Mouse (Mus musculus): Measurements from ENCODE around the gene Gm4631. TPM values are rescaled to one million over a fixed set of nuclear protein-coding genes. Genes with fewer than 3 reads are reported as not detected.
"Not testable (repeated sequence)": the region's sequence is repeated elsewhere in the genome, so short reads cannot be mapped to it uniquely, and the experiment has no call there.

The Gm4631 gene
- 10 to 100 TPM; 36.0 to 52.4 TPM for total RNA-seq (2021)
- 0.27 and 0.29 TPM in 2 replicates for polyA plus RNA-seq (2012; rRNA removed)
- long read RNA-seq: 0 reads

DNA sequence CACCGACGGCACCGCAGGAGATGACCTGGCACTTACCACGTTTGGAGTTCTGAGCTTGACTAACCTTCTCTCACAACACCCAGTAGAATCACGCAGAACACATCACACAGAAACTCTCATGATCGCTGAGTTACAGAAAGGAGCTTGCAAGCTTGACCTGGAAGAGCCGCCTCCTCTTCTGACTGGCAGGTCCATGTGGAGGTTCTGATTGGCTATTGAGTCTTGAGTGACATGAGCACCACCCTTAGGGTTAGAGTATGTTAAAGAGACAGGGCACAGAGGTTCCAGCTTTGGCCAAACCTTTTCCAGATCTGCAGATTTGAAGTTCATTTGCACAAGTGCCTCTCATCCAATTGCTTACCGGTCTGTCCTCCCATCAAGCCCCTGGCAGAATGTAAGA, at the start of gene Gm4631:
Gm4631 (minus strand) TSS at position 101 of the 400 bp plus-strand sequence.
- DNase-seq: not testable (repeated sequence)

DNA sequence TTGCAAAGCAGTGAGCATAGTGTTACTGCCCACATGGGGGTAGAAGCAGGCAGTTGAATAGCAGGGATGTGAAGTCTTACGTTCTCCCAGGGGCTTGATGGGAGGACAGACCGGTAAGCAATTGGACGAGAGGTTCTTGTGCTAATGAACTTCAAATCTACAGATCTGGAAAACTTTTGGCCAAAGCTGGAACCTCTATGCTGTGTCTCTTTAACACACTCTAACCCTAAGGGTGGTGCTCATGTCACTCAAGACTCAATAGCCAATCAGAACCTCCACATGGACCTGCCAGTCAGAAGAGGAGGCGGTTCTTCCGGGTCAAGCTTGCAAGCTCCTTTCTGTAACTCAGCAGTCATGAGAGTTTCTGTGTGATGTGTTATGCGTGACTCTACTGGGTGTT, 34.1 kb upstream of the Gm4631 start, which contains the start of gene Zfp968:
Zfp968 (plus strand) TSS at position 301 of the 400 bp plus-strand sequence.
- DNase-seq: not testable (repeated sequence)

DNA sequence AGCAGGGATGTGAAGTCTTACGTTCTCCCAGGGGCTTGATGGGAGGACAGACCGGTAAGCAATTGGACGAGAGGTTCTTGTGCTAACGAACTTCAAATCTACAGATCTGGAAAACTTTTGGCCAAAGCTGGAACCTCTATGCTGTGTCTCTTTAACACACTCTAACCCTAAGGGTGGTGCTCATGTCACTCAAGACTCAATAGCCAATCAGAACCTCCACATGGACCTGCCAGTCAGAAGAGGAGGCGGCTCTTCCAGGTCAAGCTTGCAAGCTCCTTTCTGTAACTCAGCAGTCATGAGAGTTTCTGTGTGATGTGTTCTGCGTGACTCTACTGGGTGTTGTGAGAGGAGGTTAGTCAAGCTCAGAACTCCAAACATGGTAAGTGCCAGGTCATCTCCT, 63.2 kb downstream of the Gm4631 start, which contains the start of gene Gm14440:
Gm14440 (plus strand) TSS at position 301 of the 400 bp plus-strand sequence.
- DNase-seq: not testable (repeated sequence)

Other genes starting within 250 kb of the Gm4631 start
- gene Gm14399, start 196.2 kb downstream of the Gm4631 start, total RNA-seq (2021): 10 to 100 TPM; 15.1 to 20.4 TPM
- not detected in 2 replicates for gene Gm14399, start 196.2 kb downstream of the Gm4631 start, polyA plus RNA-seq (2012; rRNA removed)
- 1 to 10 TPM; 1.8 to 2.2 TPM for gene Gm14443, start 162.3 kb downstream of the Gm4631 start, total RNA-seq (2021)
- gene Gm14443, start 162.3 kb downstream of the Gm4631 start, polyA plus RNA-seq (2012; rRNA removed): 0.21 TPM in 1 of 2 replicates, not detected in the other
- 10 to 100 TPM; 55.6 to 71.5 TPM for gene Gm14391, start 131.3 kb downstream of the Gm4631 start, total RNA-seq (2021)
- gene Gm14391, start 131.3 kb downstream of the Gm4631 start, polyA plus RNA-seq (2012; rRNA removed): 1.0 and 1.4 TPM in 2 replicates
- gene Gm14440, start 63.1 kb downstream of the Gm4631 start, total RNA-seq (2021): 10 to 100 TPM in 1 of 2 experiments, 1 to 10 TPM in 1; 7.0 to 10.6 TPM
- gene Gm14440, start 63.1 kb downstream of the Gm4631 start, polyA plus RNA-seq (2012; rRNA removed): not detected in 2 replicates
- gene Zfp968, start 34.2 kb upstream of the Gm4631 start, total RNA-seq (2021): 1 to 10 TPM; 3.5 to 9.4 TPM
- gene Zfp968, start 34.2 kb upstream of the Gm4631 start, polyA plus RNA-seq (2012; rRNA removed): 0.09 and 0.12 TPM in 2 replicates
- 1 to 10 TPM; 5.5 to 6.7 TPM for gene Gm4724, start 97.6 kb upstream of the Gm4631 start, total RNA-seq (2021)
- 1.3 and 1.8 TPM in 2 replicates for gene Gm4724, start 97.6 kb upstream of the Gm4631 start, polyA plus RNA-seq (2012; rRNA removed)
- 1 to 10 TPM; 2.4 to 3.0 TPM for gene Zfp965, start 131.8 kb upstream of the Gm4631 start, total RNA-seq (2021)
- gene Zfp965, start 131.8 kb upstream of the Gm4631 start, polyA plus RNA-seq (2012; rRNA removed): 0.10 TPM in 1 of 2 replicates, not detected in the other

Data from adrenal gland, adult 2 months (tissue).